Mouse (Mus musculus) neural tube, embryonic 12.5 days (tissue): Measurements from ENCODE around the gene Gck. TPM values are rescaled to one million over a fixed set of nuclear protein-coding genes. Genes with fewer than 3 reads are reported as not detected.
"Not testable (repeated sequence)": the region's sequence is repeated elsewhere in the genome, so short reads cannot be mapped to it uniquely, and the experiment has no call there.

ENCODE experiments used
- ATAC-seq: fragments of 200-750 bp; cut with Nextera tagmentation; 2 replicates; pipeline ENCODE4 v1.8.0; 2017; ENCODE audit warnings: low read depth, mild to moderate bottlenecking, moderate TSS enrichment, moderate library complexity; ENCODE audit not compliant: low FRiP score
- H3K27ac ChIP-seq: fragments of 300-500 bp; sonication (generic); 2 replicates; pipeline ENCODE4 v1.5.1; 2016
- H3K27me3 ChIP-seq: fragments of 300-500 bp; sonication (generic); replicated peaks from 2 replicates; pipeline ENCODE4 v1.6.1; 2016; ENCODE audit warnings: mild to moderate bottlenecking
- H3K36me3 ChIP-seq: fragments of 300-500 bp; sonication (generic); 2 replicates; pipeline ENCODE4 v1.6.1; 2016; ENCODE audit warnings: mild to moderate bottlenecking
- H3K4me1 ChIP-seq: fragments of 300-500 bp; sonication (generic); 2 replicates; pipeline ENCODE4 v1.6.1; 2016
- H3K4me2 ChIP-seq: fragments of 300-500 bp; sonication (generic); replicated peaks from 2 replicates; pipeline ENCODE4 v1.6.1; 2016; ENCODE audit warnings: mild to moderate bottlenecking
- H3K4me3 ChIP-seq: fragments of 300-500 bp; sonication (generic); 2 replicates; pipeline ENCODE4 v1.5.1; 2016
- H3K9ac ChIP-seq: fragments of 300-500 bp; sonication (generic); 2 replicates; pipeline ENCODE4 v1.6.1; 2016; ENCODE audit warnings: mild to moderate bottlenecking
- H3K9me3 ChIP-seq: fragments of 300-500 bp; sonication (generic); 2 replicates; pipeline ENCODE4 v1.6.1; 2016; ENCODE audit warnings: mild to moderate bottlenecking
- WGBS: fragments of 180-500 bp; shearing (Covaris S2); methylation state at CpG from one replicate; pipeline ENCODE4 v1.1.7; 2016; 5-methylcytosine and 5-hydroxymethylcytosine counted together
- polyA plus RNA-seq: library from polyadenylated mRNA; unstranded; fragments of >200 nt; fragmentation: Nextera tagmentation; extraction: Ambion mirVana; gene quantifications from 2 replicates; pipeline ENCODE4 v1.2.1, GENCODE M21; 2016

Gene Gck
- polyA plus RNA-seq, 1 experiment from 2014 or later: 1.4 TPM

DNA sequence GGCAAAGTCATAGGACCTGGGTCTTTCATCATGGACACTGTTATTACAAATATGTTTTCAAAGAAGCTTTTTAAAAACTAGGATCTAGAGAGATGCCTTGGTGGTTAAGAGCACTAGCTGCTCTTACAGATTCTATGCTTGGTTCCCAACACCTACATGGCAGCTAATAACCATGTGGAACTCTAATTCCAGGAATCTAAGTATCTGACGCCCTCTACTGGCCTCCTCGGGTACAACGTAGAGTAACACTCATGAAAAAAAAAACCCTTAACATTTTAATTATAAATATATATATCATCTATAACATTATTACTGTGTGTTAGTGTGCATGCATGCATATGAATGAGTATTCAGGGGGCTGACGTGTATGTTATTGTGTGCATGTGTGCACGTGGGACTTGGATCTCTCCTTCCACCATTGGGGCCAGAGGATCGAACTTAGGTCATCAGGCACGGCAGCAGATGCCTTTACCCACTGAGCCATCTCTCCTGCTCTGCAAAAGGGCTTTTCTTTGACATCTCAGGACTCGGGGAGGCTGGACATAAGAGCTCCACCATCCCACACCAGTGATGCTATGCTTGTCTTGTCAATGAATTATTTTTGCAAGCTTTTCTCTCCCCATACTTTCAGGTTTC, 3.4 kb upstream of the Gck start:
- ATAC-seq: no peak
- Histone ChIP-seq H3K36me3 (no peaks in the 10 kb centered on the region), H3K4me1 (peaks cover 23% of the 10 kb centered on the region; the same call in 1 of the 2 replicates), H3K4me3 (no peak overlapping the region), H3K4me2 (no peak overlapping the region), H3K27me3 (no peaks in the 10 kb centered on the region), H3K9ac (no peak overlapping the region), H3K27ac (no peak overlapping the region), H3K9me3 (no peaks in the 10 kb centered on the region)
- 31% methylated on average over 8 of the region's 8 CpGs for WGBS

DNA sequence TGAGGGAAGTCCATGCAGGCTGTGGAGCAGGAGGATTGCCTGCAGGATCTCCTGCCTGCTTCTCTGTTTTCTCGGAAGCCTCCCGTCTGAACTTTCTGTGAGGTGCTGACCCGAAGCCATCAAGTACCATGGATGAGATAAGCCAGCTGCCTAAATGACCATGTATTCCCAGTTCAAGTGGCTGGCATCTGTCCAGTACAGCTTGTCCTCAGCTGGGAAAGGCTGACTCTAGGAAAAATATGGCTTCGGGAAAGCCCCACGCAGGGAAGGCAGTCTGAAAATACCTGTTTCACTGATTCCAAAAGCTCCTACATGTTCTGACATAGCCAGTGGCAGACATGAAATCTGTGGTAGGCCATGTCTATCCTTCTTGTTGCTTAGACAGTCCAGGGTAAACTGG, 2.6 kb upstream of the Gck start:
- no peaks in the 10 kb centered on the region for H3K36me3 ChIP-seq
- H3K27ac ChIP-seq: no peak overlapping the region
- H3K9me3 ChIP-seq: no peaks in the 10 kb centered on the region
- H3K4me2 ChIP-seq: no peak overlapping the region
- H3K9ac ChIP-seq: no peak overlapping the region
- H3K4me3 ChIP-seq: no peak overlapping the region
- H3K4me1 ChIP-seq: peaks cover 23% of the 10 kb centered on the region; the same call in 1 of the 2 replicates
- WGBS: 91% methylated on average over 5 of the region's 5 CpGs
- no peaks in the 10 kb centered on the region for H3K27me3 ChIP-seq
- no peak for ATAC-seq

DNA sequence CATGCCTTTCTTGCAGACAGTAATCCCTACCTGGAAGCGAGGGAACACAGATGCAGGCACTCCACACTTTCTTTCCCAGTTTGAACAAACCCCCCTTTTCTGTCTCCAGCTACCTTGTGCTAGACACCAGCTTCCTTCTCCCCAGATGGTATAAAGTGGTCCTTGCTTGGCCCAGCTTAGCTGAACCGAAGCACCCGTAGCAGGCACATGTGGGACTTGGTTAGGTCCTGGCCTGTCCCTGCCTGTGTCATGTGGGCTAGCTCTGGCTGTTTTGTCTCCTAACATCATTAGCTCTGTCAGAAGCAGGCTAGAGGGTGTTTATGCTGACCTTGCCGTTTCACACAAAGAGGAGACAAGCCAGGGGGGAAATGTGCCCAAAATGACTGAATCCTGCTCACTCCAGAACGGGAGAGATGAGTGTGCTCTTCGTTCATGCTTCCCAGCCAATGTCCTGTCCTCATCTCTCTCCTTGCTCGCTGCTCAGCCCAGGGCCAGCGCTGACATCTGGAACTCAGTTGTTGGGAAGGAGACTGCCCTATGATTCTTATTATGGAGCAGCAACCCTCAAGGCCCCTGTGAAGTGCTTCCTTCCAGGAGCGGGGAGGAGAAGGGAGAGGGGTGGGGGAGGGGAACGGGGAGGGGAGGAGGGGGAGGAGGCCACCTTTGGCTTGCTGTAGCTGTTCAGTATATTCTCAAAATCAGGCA, 1.2 kb downstream of the Gck start:
- Histone ChIP-seq H3K4me2 (no peak overlapping the region), H3K27me3 (no peaks in the 10 kb centered on the region), H3K4me1 (peaks cover 9% of the 10 kb centered on the region; the same call in 1 of the 2 replicates), H3K27ac (no peak overlapping the region), H3K9ac (no peak overlapping the region), H3K36me3 (no peaks in the 10 kb centered on the region), H3K4me3 (no peak overlapping the region), H3K9me3 (no peaks in the 10 kb centered on the region)
- ATAC-seq: no peak
- 65% methylated on average over 10 of the region's 10 CpGs for WGBS

DNA sequence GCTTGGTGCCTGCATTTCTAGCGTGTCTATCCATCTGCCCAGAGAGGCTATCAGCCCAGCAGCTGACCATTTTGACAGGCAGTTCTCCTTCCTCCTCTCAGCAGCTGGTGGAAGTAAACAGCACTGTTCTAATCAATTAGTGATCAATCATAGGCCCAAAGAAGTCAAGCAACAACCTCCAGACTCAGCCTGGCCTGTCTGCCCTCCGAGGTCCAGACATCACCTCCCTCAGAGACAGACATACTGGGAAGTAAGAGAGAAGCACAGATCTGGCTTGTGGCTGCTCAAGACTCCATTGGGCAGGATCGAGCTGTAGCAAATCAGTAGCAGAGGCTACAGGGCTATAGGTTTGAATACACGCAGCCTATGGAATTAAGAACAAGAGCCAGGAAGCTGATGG, 2.1 kb downstream of the Gck start:
- Histone ChIP-seq H3K4me3 (no peak overlapping the region), H3K9ac (no peak overlapping the region), H3K4me1 (peaks cover 9% of the 10 kb centered on the region; the same call in 1 of the 2 replicates), H3K27me3 (no peaks in the 10 kb centered on the region), H3K4me2 (no peak overlapping the region), H3K27ac (no peak overlapping the region), H3K36me3 (no peaks in the 10 kb centered on the region), H3K9me3 (no peaks in the 10 kb centered on the region)
- no peak for ATAC-seq
- 71% methylated on average over 4 of the region's 4 CpGs for WGBS

DNA sequence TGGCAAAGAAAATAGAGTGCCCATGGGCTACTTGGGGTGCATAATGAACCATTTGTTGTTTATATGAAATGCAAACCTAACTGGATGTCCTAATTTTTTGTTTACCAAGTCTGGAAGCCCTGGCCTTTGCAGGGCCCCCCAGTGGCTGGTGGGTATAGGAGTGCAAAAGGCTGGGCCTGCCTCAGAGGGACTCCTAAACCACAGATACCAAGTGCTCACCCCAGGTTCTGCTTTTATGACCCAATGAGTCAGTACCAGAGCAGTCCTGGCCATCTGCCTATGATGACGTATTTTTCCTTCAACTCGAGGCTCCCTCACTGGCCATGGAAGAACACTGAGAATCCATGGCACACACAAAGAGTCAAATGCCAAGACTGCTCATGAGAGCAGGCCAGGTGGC, 4.8 kb downstream of the Gck start:
- Histone ChIP-seq H3K9me3 (no peaks in the 10 kb centered on the region), H3K27me3 (no peaks in the 10 kb centered on the region), H3K4me2 (no peak overlapping the region), H3K36me3 (no peaks in the 10 kb centered on the region), H3K27ac (no peak overlapping the region), H3K9ac (no peak overlapping the region), H3K4me3 (no peak overlapping the region), H3K4me1 (peaks cover 8% of the 10 kb centered on the region; the same call in 1 of the 2 replicates)
- WGBS: 80% methylated on average over 2 of the region's 2 CpGs
- ATAC-seq: no peak

DNA sequence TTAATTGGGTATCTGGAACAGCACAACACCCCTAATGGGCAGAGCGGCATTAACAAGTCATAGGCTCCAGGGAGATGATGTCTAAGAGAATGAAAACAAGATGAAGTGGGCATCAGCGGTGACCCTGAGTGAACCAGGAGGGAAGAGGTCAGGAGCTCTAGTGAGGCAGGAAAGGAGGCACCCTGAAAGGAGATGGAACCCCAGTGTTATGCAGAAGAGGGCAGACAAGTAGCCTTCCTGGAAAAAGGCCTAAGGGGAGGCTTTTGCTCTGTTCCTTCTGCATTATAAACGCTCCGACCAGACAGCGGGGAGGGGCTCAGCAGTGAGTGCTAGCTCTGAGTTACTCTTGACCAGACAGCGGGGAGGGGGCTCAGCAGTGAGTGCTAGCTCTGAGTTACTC, 6.9 kb downstream of the Gck start:
- Histone ChIP-seq H3K9me3 (no peaks in the 10 kb centered on the region), H3K4me2 (no peak overlapping the region), H3K4me1 (no peaks in the 10 kb centered on the region), H3K27ac (no peak overlapping the region), H3K9ac (no peak overlapping the region), H3K4me3 (no peak overlapping the region), H3K36me3 (no peaks in the 10 kb centered on the region), H3K27me3 (no peaks in the 10 kb centered on the region)
- 59% methylated on average over 6 of the region's 6 CpGs for WGBS
- ATAC-seq: no peak

DNA sequence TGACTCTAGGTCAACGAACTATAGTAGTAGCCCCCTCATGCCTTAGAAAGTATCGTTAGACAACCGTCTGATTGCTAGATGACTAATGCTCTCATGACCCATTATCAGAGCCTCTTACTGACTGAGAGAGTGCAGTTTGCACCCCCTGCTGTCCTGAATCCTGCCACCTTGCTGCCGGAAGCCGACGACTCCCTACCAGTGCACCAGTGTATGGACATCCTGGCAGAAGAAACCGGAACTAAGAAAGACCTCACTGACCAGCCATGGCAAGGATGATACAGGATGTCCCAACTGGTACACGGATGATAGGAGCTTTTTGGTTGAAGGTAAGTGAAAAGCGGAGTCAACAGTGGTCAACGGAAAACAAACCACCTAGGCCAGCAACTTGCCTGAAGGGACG, 15.3 kb downstream of the Gck start:
- WGBS: 94% methylated on average over 11 of the region's 11 CpGs
- not testable (repeated sequence) for H3K9ac ChIP-seq, H3K4me1 ChIP-seq, ATAC-seq, H3K36me3 ChIP-seq, H3K9me3 ChIP-seq, H3K27me3 ChIP-seq, H3K4me2 ChIP-seq, H3K4me3 ChIP-seq, H3K27ac ChIP-seq

DNA sequence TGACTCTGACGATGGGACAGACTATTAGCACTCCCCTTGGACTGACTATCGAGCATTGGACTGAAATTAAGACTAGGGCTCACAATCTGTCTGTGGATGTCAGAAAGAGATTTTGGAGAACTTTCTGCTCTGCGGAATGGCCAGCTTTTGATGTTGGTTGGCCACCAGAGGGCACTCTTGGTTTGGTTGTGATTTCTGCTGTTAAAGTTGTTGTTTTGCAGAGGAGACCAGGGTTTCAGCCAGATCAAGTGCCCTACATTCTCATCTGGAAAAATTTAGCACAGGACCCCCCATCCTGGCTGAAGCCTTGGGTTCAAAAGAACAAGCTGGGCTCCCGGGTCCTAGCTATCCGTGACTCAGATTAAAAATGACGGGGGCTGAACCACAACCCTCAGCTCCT, 17.9 kb downstream of the Gck start:
- H3K4me3 ChIP-seq, H3K9ac ChIP-seq, H3K4me1 ChIP-seq, ATAC-seq, H3K27me3 ChIP-seq, H3K9me3 ChIP-seq, H3K4me2 ChIP-seq, H3K27ac ChIP-seq, H3K36me3 ChIP-seq: not testable (repeated sequence)
- 90% methylated on average over 6 of the region's 6 CpGs for WGBS

DNA sequence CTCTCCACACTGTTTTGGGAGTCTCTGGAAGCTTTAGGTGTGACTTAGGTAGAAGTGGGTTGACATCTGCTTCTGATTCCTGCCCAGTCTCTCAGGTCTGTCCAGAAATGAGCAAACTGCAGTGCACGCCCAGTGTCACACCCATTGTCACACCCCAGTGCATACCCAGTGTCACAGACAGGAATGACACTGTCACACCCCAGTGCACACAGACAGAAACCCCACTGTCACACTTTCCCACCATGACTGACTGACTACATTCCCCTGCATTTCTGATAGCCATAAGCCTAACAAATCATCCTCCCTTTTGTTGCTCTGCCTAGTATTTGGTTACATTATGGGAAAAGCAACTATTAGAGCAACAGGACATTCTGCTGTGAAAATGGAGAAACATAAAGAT, 19.3 kb downstream of the Gck start:
- 71% methylated on average over 1 of the region's 1 CpGs for WGBS
- Histone ChIP-seq H3K9me3 (no peaks in the 10 kb centered on the region), H3K4me2 (no peak overlapping the region), H3K9ac (no peak overlapping the region), H3K4me3 (no peak overlapping the region), H3K4me1 (no peaks in the 10 kb centered on the region), H3K36me3 (no peaks in the 10 kb centered on the region), H3K27ac (no peak overlapping the region), H3K27me3 (no peaks in the 10 kb centered on the region)
- no peak for ATAC-seq

DNA sequence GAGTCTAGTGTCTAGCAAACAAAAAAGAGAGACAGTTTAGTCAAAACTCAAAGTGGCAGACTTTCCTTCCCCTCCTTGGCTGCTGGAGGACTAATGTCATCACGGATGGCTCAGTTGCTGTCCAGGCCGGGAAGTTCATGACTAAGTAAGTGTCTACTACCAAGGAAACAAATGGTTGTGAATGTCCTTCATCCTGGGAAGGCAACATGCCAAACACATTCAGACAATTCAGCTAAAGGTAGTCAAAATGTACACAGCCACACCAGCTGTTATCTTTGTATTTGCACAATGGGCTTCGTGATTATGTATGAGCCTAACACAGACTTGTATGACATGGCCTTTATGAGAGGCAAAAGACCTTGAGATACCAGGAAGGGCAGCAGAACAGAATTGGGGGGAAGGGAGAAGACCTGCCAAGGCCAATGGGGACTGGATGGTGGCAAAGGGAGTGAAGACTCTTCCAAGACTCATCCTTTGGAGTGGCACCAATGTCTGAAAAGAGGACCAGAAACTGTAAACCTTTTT, 23.1 kb downstream of the Gck start:
- Histone ChIP-seq H3K9me3 (no peaks in the 10 kb centered on the region), H3K4me1 (no peaks in the 10 kb centered on the region), H3K4me3 (no peak overlapping the region), H3K4me2 (no peak overlapping the region), H3K36me3 (no peaks in the 10 kb centered on the region), H3K27ac (no peak overlapping the region), H3K9ac (no peak overlapping the region), H3K27me3 (no peaks in the 10 kb centered on the region)
- ATAC-seq: no peak
- 87% methylated on average over 3 of the region's 3 CpGs for WGBS

DNA sequence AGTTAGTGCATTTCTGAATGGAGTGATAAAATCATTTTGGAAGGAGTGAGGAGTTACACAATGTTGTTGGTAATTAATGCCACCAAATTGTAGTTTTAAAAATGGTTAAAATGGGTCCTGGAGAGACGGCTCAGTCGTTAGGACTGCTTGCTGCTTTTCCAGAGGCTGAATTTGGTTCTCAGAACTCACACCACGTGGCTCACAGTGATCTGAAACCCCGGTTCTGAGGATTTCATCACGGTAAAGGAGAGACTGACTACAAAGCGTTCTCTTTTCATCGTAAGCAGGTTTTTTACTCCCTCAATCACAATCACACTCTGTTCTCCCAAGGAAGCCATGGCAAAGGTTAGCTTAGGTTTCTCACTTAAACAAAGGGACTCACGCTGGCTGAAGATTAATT, 25.2 kb downstream of the Gck start:
- Histone ChIP-seq H3K9me3 (no peaks in the 10 kb centered on the region), H3K4me3 (no peak overlapping the region), H3K9ac (no peak overlapping the region), H3K4me2 (no peak overlapping the region), H3K36me3 (no peaks in the 10 kb centered on the region), H3K4me1 (no peaks in the 10 kb centered on the region), H3K27me3 (no peaks in the 10 kb centered on the region), H3K27ac (no peak overlapping the region)
- WGBS: 58% methylated on average over 8 of the region's 8 CpGs
- no peak for ATAC-seq

DNA sequence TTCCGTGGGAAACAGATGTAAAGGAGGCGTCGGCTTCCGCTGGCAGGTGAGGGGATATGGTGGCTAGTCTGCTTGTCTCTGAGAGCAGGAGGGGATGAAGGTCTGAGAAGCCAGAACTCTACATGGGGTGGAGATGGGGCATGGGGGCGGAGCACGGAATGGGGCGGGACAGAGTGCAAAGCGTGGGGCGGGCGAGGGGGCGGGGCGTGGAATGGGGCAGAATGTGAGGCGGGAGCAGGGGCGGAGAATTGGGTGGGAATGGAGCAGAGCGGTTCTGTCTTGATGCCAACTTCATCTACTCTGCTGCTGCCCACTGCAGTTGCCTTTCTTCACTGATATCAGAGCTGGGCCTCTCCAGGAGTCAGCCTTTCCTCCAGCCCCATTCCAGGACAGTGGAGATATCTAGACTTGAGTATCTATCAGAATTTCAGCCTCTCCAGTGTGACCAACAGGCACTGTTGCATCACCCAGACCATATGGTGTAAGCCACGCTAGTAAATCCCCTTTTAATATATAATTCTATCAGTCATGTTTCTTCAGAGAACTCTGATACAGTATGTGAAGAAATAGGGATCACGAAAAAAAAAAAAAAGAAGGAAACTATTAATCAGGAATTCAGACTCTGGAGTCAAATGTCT, 29.4 kb downstream of the Gck start:
- no peak overlapping the region for H3K4me2 ChIP-seq
- H3K9ac ChIP-seq: no peak overlapping the region
- H3K27ac ChIP-seq: no peak overlapping the region
- 35% methylated on average over 17 of the region's 17 CpGs for whole genome bisulfite sequencing
- no peak for ATAC-seq
- no peak overlapping the region for H3K4me3 ChIP-seq
- H3K36me3 ChIP-seq: no peaks in the 10 kb centered on the region
- H3K4me1 ChIP-seq: no peaks in the 10 kb centered on the region
- no peaks in the 10 kb centered on the region for H3K9me3 ChIP-seq
- no peaks in the 10 kb centered on the region for H3K27me3 ChIP-seq
